Mouse (Mus musculus): ENCODE results near the gene Resp18. TPM values are rescaled to one million over a fixed set of nuclear protein-coding genes. Genes with fewer than 3 reads are reported as not detected.

The Resp18 gene
- not detected for polyA plus RNA-seq (2017; shearing (Covaris generic))

GRCm38 (mm10) chr1:75278228-75278627 lies at the start of gene Resp18:
Gene Resp18 (minus strand): TSS chr1:75278415.

GRCm38 (mm10) chr1:75317241-75318201 lies 39.3 kb upstream of the Resp18 start, which contains the start of gene Dnpep:
Gene Dnpep (minus strand): TSS chr1:75317990.

GRCm38 (mm10) chr1:75264091-75264880 lies 13.9 kb downstream of the Resp18 start, which contains the start of gene Ptprn:
Gene Ptprn (minus strand): TSS chr1:75264502.

DNA sequence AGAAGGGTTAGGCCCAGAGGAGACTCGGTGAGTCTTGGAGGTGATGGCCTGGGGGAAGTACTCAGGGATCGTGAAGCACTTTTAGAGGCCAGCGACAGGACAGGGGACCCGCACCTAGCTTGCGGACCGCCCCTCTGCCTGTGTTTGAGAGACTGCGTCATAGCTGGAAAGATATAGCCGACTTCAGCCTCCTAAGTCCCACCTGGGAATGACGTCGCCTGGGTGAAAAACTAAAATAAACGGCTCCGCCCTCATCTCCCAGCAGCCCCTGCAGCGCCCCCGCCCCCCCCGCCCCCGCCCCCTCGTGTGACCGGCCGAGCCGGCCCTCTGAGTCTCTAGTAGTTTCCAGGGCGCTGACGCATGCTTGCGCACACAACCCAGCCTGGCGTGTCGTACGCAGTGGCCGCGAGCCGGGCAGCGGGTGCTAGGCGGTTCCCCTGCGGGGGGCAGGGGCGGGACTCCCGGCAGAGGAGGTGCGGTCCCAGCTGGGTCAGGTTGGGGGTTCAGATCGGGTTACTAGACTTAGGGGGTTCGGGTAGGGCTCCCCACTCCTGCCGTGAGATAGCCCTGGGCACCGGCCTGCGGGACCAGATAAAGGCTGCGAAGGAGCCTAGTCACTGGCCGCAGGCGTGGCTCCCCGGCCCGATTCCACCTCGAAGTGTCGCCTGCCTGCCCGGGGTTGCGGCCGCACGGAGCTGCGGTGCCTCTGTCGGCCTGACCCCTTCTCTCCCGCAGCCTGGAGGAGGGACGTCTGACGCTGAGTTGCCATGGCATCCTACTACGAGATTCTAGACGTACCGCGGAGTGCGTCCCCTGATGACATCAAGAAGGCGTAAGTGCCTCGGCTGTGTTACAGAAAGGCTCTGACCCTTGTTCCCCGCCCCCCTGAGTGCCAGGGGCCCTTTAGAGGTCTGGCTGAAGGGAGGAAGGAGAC lies 41.8 kb downstream of the Resp18 start, which contains the start of gene Dnajb2:
TSS of gene Dnajb2 (plus strand) at position 290 of the 934 bp plus-strand sequence.

GRCm38 (mm10) chr1:75231664-75232152 lies 46.5 kb downstream of the Resp18 start, which contains the start of gene A630095N17Rik:
Gene A630095N17Rik (minus strand): TSS chr1:75232102.

Other genes starting within 250 kb of the Resp18 start
- 8.1 TPM for gene Nhej1, start 153.2 kb downstream of the Resp18 start, polyA plus RNA-seq (2017; shearing (Covaris generic))
- gene Slc23a3, start 144.5 kb downstream of the Resp18 start, polyA plus RNA-seq (2017; shearing (Covaris generic)) = 0.25 TPM
- 178 TPM for gene Cnppd1, start 135.7 kb downstream of the Resp18 start, polyA plus RNA-seq (2017; shearing (Covaris generic))
- gene Retreg2, start 135.6 kb downstream of the Resp18 start, polyA plus RNA-seq (2017; shearing (Covaris generic)) = 113 TPM
- 78.5 TPM for gene Zfand2b, start 109.8 kb downstream of the Resp18 start, polyA plus RNA-seq (2017; shearing (Covaris generic))
- gene Abcb6, start 98.0 kb downstream of the Resp18 start, polyA plus RNA-seq (2017; shearing (Covaris generic)) = 4.5 TPM
- 46.2 TPM for gene Ankzf1, start 86.3 kb downstream of the Resp18 start, polyA plus RNA-seq (2017; shearing (Covaris generic))
- 24.9 TPM for gene Atg9a, start 86.2 kb downstream of the Resp18 start, polyA plus RNA-seq (2017; shearing (Covaris generic))
- gene Glb1l, start 67.6 kb downstream of the Resp18 start, polyA plus RNA-seq (2017; shearing (Covaris generic)) = 15.6 TPM
- 104 TPM for gene Stk16, start 67.6 kb downstream of the Resp18 start, polyA plus RNA-seq (2017; shearing (Covaris generic))
- gene Tuba4a, start 58.5 kb downstream of the Resp18 start, polyA plus RNA-seq (2017; shearing (Covaris generic)) = 316 TPM
- gene A630095N17Rik, start 46.3 kb downstream of the Resp18 start, polyA plus RNA-seq (2017; shearing (Covaris generic)) = 0.85 TPM
- gene Dnajb2, start 42.0 kb downstream of the Resp18 start, polyA plus RNA-seq (2017; shearing (Covaris generic)) = 25.5 TPM
- 0.43 TPM for gene Ptprn, start 13.9 kb downstream of the Resp18 start, polyA plus RNA-seq (2017; shearing (Covaris generic))
- 78.1 TPM for gene Dnpep, start 39.6 kb upstream of the Resp18 start, polyA plus RNA-seq (2017; shearing (Covaris generic))
- 0.34 TPM for gene Des, start 81.9 kb upstream of the Resp18 start, polyA plus RNA-seq (2017; shearing (Covaris generic))
- 0.59 TPM for gene Speg, start 96.9 kb upstream of the Resp18 start, polyA plus RNA-seq (2017; shearing (Covaris generic))
- 90.4 TPM for gene Gmppa, start 157.5 kb upstream of the Resp18 start, polyA plus RNA-seq (2017; shearing (Covaris generic))
- not detected for gene Asic4, start 172.0 kb upstream of the Resp18 start, polyA plus RNA-seq (2017; shearing (Covaris generic))
- gene Chpf, start 200.9 kb upstream of the Resp18 start, polyA plus RNA-seq (2017; shearing (Covaris generic)) = 36.2 TPM
- gene Tmem198, start 201.1 kb upstream of the Resp18 start, polyA plus RNA-seq (2017; shearing (Covaris generic)) = 1.5 TPM
- 0.32 TPM for gene Obsl1, start 228.0 kb upstream of the Resp18 start, polyA plus RNA-seq (2017; shearing (Covaris generic))
- not detected for gene Inha, start 228.7 kb upstream of the Resp18 start, polyA plus RNA-seq (2017; shearing (Covaris generic))
- gene Stk11ip, start 243.1 kb upstream of the Resp18 start, polyA plus RNA-seq (2017; shearing (Covaris generic)) = 24.2 TPM